Mouse (Mus musculus) E14TG2a.4 (cell line): ENCODE data around the gene Endou.

ENCODE experiments used
- H3K27me3 ChIP-seq: 2 replicates; pipeline ENCODE4 v1.6.1; 2014; ENCODE audit warnings: low read length, control low read depth; ENCODE audit not compliant: insufficient read depth
- H3K36me3 ChIP-seq: 2 replicates; pipeline ENCODE4 v1.6.1; 2014; ENCODE audit warnings: low read length, control low read depth; ENCODE audit not compliant: insufficient read depth
- H3K4me1 ChIP-seq: replicated peaks from 2 replicates; pipeline ENCODE4 v1.6.1; 2014; ENCODE audit warnings: low read depth, low read length, control low read depth
- H3K4me3 ChIP-seq: replicated peaks from 2 replicates; pipeline ENCODE4 v1.5.1; 2014; ENCODE audit warnings: mild to moderate bottlenecking, low read length
- H3K9me3 ChIP-seq: 2 replicates; pipeline ENCODE4 v1.6.1; 2014; ENCODE audit warnings: low read length, control low read depth
- CTCF ChIP-seq: conservative IDR thresholded peaks from 2 replicates; pipeline ENCODE4 v1.5.1; 2014; ENCODE audit warnings: low read length
- NANOG ChIP-seq: IDR thresholded peaks from 2 replicates; pipeline ENCODE4 v1.6.1; 2014; ENCODE audit warnings: borderline replicate concordance, low read length, mixed read lengths
- POU5F1 ChIP-seq: IDR thresholded peaks from 2 replicates; pipeline ENCODE4 v1.6.1; 2014; ENCODE audit warnings: low read length, borderline replicate concordance

The Endou gene

GRCm38 (mm10) chr15:97768192-97768591 lies 37.1 kb upstream of the Endou start:
- Histone ChIP-seq H3K4me3 (peak overlapping the region; percentile 79), H3K4me1 (peaks cover 68% of the 10 kb centered on the region), H3K27me3 (peaks cover 64% of the 10 kb centered on the region), H3K9me3 (no peaks in the 10 kb centered on the region), H3K36me3 (no peaks in the 10 kb centered on the region)
- no peak for TF ChIP-seq NANOG
- TF ChIP-seq CTCF: no peak

GRCm38 (mm10) chr15:97767280-97768186 lies 36.4 kb upstream of the Endou start, which contains the start of gene Rapgef3:
Rapgef3 (minus strand) TSS chr15:97767972.
- TF ChIP-seq POU5F1 (no peak), CTCF (peak; percentile 26)
- H3K4me3 ChIP-seq: peak within 1 kb of the TSS; percentile 79
- peaks cover 67% of the 10 kb centered on the region for H3K4me1 ChIP-seq
- H3K36me3 ChIP-seq: no peaks in the 10 kb centered on the region
- no peaks in the 10 kb centered on the region for H3K9me3 ChIP-seq
- peaks cover 57% of the 10 kb centered on the region for H3K27me3 ChIP-seq

DNA sequence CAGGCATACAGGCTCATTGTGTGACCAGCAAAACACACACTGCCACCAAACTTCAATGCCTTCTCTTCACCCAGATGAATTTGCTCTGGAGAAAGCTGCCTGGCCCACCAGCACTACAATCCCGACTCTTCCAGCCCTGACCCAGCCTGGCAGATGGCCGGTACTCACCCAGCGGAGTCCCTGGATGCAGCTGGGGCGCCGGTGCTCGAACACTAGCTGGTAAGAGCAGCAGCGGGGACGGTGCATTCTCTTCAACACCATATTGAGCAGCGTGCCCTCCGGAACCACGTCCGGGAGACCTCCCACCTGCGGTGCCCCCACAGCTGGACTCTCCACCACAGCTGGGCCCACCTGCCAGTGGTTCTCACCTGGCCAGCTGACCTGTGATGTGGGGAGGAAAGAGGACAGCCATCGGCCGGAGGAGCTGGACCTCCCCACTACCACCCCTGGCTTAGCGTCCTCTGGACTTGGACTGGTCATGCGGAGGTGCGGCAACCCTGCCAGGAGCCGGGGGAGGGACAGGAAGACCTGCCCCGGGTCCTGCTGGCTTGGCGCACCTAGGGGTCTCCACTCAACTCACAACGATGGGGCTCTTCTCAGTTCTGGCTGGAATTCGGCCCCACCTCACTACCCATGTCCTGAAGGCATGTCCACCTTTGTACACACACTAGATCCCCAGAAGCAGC lies 35.6 kb upstream of the Endou start:
- peak overlapping the region; percentile 79 for H3K4me3 ChIP-seq
- H3K9me3 ChIP-seq: peaks cover 7% of the 10 kb centered on the region
- TF ChIP-seq CTCF (no peak), NANOG (no peak), POU5F1 (no peak)
- H3K36me3 ChIP-seq: no peaks in the 10 kb centered on the region
- H3K4me1 ChIP-seq: peaks cover 70% of the 10 kb centered on the region
- H3K27me3 ChIP-seq: peaks cover 56% of the 10 kb centered on the region

DNA sequence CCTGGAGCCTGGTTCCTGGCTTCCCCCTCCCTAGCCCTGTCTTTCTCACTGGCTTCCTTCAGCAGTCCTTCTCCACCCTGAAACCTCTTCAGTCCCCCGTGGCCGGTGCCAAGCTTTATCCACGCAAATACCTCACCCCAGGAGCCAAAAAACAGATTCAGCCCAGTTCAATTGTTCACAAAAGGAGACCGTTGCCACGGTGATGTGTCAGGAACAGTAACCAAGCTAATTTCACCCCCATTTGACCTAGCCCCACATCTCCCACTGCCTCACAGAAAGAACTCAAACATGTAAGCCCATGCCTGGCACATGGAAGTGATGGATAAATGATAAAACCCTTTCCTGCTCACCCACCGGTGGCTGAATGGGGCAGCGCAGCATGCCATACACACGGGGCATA lies 35.1 kb upstream of the Endou start:
- Histone ChIP-seq H3K4me1 (peaks cover 70% of the 10 kb centered on the region), H3K27me3 (peaks cover 52% of the 10 kb centered on the region), H3K9me3 (peaks cover 12% of the 10 kb centered on the region), H3K4me3 (peak overlapping the region; percentile 79), H3K36me3 (no peaks in the 10 kb centered on the region)
- no peak for TF ChIP-seq NANOG

DNA sequence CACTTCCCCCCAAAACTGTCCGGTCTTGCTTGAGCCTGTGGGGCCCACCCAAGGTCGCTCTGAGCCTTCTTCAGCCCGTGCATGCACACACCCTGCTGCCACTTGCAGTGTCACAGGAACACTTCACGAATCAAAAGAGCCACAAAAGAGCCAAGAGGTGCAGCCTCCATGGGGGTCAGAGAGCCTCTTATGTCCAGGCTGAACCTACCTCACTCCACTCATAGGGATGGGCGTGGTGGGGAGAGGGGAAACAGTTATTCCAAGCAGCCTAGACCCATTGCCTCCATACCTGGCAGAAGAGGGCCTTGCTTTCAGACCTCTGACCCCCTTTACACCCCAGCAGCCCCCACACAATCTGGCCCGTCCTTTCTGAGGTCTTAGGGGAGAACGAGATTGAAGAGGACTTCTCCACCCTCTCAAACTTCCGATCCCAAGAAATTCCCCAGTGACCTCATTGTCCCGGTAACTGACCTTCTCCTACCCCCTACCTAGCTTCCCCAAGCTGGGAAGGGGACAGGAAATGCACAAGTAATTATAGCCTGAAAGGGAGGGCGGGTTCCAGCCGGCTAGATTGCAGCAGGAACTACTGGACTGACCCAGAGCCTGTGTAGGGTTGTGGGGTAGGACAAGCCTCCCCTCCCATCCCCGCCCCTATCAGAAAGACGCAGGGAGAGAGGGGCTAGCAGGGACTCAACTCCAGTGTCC lies 34.1 kb upstream of the Endou start:
- Histone ChIP-seq H3K9me3 (peaks cover 12% of the 10 kb centered on the region), H3K4me1 (peaks cover 70% of the 10 kb centered on the region), H3K4me3 (peak overlapping the region; percentile 8), H3K36me3 (peaks cover 4% of the 10 kb centered on the region), H3K27me3 (peaks cover 42% of the 10 kb centered on the region)
- TF ChIP-seq POU5F1 (no peak), NANOG (no peak)

- Histone ChIP-seq H3K9me3 (peaks cover 12% of the 10 kb centered on the region), H3K27me3 (peaks cover 35% of the 10 kb centered on the region), H3K4me1 (peaks cover 69% of the 10 kb centered on the region), H3K36me3 (peaks cover 12% of the 10 kb centered on the region), H3K4me3 (peak overlapping the region; percentile 8)
- TF ChIP-seq POU5F1 (no peak), NANOG (no peak)
Observed at GRCm38 (mm10) chr15:97764532-97764931, 33.4 kb upstream of the Endou start.

- Histone ChIP-seq H3K9me3 (peaks cover 12% of the 10 kb centered on the region), H3K4me3 (no peak overlapping the region), H3K4me1 (peaks cover 60% of the 10 kb centered on the region), H3K27me3 (peaks cover 25% of the 10 kb centered on the region), H3K36me3 (peaks cover 22% of the 10 kb centered on the region)
- TF ChIP-seq NANOG: no peak
Observed at GRCm38 (mm10) chr15:97763256-97764049, 32.3 kb upstream of the Endou start.

DNA sequence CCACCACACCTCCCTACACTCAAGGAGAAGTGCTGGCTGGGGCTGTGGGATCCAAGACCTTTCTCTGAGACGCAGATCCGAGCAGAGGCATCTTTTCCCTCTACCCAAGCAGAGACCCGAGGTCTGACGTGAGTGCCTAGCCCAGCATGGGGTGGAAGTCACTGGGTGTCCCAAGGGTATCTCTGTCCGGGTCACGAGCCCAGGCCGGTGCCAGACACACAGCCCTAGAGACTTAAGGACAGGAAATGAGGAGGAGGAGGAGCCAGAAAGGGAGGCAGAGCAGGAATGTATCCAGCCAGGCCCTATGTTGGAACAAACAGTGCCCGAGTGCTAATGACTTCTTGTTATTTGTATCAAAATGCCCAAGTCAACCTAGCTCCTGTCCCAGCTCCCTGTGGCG lies 31.6 kb upstream of the Endou start:
- Histone ChIP-seq H3K27me3 (peaks cover 20% of the 10 kb centered on the region), H3K36me3 (peaks cover 30% of the 10 kb centered on the region)
- TF ChIP-seq CTCF (no peak), NANOG (no peak)

More for the DNA sequence above, 31.6 kb upstream of the Endou start:
- H3K4me1 ChIP-seq: peaks cover 54% of the 10 kb centered on the region
- no peak overlapping the region for H3K4me3 ChIP-seq
- H3K9me3 ChIP-seq: peaks cover 12% of the 10 kb centered on the region
